Mouse (Mus musculus) kidney, adult 2 months (tissue): ENCODE results near the gene C2cd5.

Experiments used
- CTCF ChIP-seq: fragments of 200-500 bp; conservative IDR thresholded peaks from 2 replicates; pipeline ENCODE4 v1.5.1; 2011; ENCODE audit warnings: low read depth, mild to moderate bottlenecking, control low read depth, low read length, moderate library complexity, mixed read lengths; ENCODE audit not compliant: insufficient read depth, insufficient read length
- POLR2A ChIP-seq: fragments of 200-500 bp; IDR thresholded peaks from one replicate; pipeline ENCODE4 v1.6.1; 2011; ENCODE audit warnings: low read depth, low read length, control low read depth

GRCm38 (mm10) chr6:142962881-142963280 lies 137.1 kb downstream of the C2cd5 start:
- TF ChIP-seq POLR2A (no peak), CTCF (no peak)
